Mouse (Mus musculus) embryonic facial prominence, embryonic 11.5 days (tissue): Measurements from ENCODE around the gene Fam199x. TPM values are rescaled to one million over a fixed set of nuclear protein-coding genes. Genes with fewer than 3 reads are reported as not detected.
A peak's percentile ranks its signal among the peaks of the same experiment; 100 is the strongest.

Experiments used
- ATAC-seq: fragments of 200-750 bp; cut with Nextera tagmentation; replicated peaks from 2 replicates; pipeline ENCODE4 v1.8.0; 2017; ENCODE audit warnings: low read depth; ENCODE audit not compliant: insufficient number of reproducible peaks, low FRiP score, low TSS enrichment
- DNase-seq: peaks from one replicate; pipeline ENCODE4 v3.0.0-alpha.2; 2015; ENCODE audit warnings: low spot score
- H3K27ac ChIP-seq: fragments of 300-500 bp; sonication (generic); replicated peaks from 2 replicates; pipeline ENCODE4 v1.5.1; 2014; ENCODE audit warnings: mild to moderate bottlenecking, low read depth, low read length, control low read depth
- H3K27me3 ChIP-seq: fragments of 300-500 bp; sonication (generic); 2 replicates; pipeline ENCODE4 v1.6.1; 2014; ENCODE audit warnings: mild to moderate bottlenecking, low read length, moderate library complexity, mixed read lengths; ENCODE audit not compliant: control insufficient read depth, insufficient read depth
- H3K36me3 ChIP-seq: fragments of 300-500 bp; sonication (generic); replicated peaks from 2 replicates; pipeline ENCODE4 v1.6.1; 2014; ENCODE audit warnings: low read depth, mild to moderate bottlenecking, low read length, moderate library complexity, mixed read lengths; ENCODE audit not compliant: control insufficient read depth, insufficient read depth
- H3K4me1 ChIP-seq: fragments of 300-500 bp; sonication (generic); 2 replicates; pipeline ENCODE4 v1.6.1; 2014; ENCODE audit warnings: low read length, mixed read lengths; ENCODE audit not compliant: control insufficient read depth, insufficient read depth
- H3K4me2 ChIP-seq: fragments of 300-500 bp; sonication (generic); 2 replicates; pipeline ENCODE4 v1.6.1; 2014; ENCODE audit warnings: low read depth, mild to moderate bottlenecking, control low read depth, low read length, moderate library complexity
- H3K4me3 ChIP-seq: fragments of 300-500 bp; sonication (generic); 2 replicates; pipeline ENCODE4 v1.5.1; 2014; ENCODE audit warnings: low read depth, low read length, control low read depth
- H3K9ac ChIP-seq: fragments of 300-500 bp; sonication (generic); replicated peaks from 2 replicates; pipeline ENCODE4 v1.6.1; 2014; ENCODE audit warnings: mild to moderate bottlenecking, control low read depth, low read length
- H3K9me3 ChIP-seq: fragments of 300-500 bp; sonication (generic); replicated peaks from 2 replicates; pipeline ENCODE4 v1.6.1; 2016; ENCODE audit warnings: mild to moderate bottlenecking, low read length, inconsistent platforms, mixed read lengths; ENCODE audit not compliant: control insufficient read depth
- WGBS: fragments of 180-500 bp; shearing (Covaris S2); extraction: QIAGEN DNeasy Blood & Tissue Kit; methylation state at CpG from one replicate; pipeline ENCODE4 v1.1.7; 2014; 5-methylcytosine and 5-hydroxymethylcytosine counted together
- polyA plus RNA-seq: library from polyadenylated mRNA; unstranded; fragments of >200 nt; fragmentation: Nextera tagmentation; extraction: Ambion mirVana; gene quantifications from 2 replicates; pipeline ENCODE4 v1.2.1, GENCODE M21; 2014

Fam199x gene
- polyA plus RNA-seq, 1 experiment from 2014 or later, result 16.6 TPM

- Histone ChIP-seq H3K4me2 (peak within 1 kb of the TSS; percentile 37), H3K27me3 (no peaks in the 10 kb centered on the region), H3K4me1 (no peaks in the 10 kb centered on the region), H3K27ac (no peak within 1 kb of the TSS), H3K36me3 (no peaks in the 10 kb centered on the region), H3K4me3 (peak within 1 kb of the TSS; percentile 47), H3K9ac (peak within 1 kb of the TSS; percentile 70), H3K9me3 (no peaks in the 10 kb centered on the region)
- 14% methylated on average over 31 of the region's 31 CpGs for WGBS
- DNase-seq, result peak; percentile 91
- peak; percentile 91 for ATAC-seq
These were observed 11.4 kb upstream of the Fam199x start, which contains the start of gene Slc25a53 for GRCm38 (mm10) chrX:137038000-137038483. Gene Slc25a53 (minus strand): TSS chrX:137038302.

- ATAC-seq (no peak; the same call in 1 of the 2 replicates), DNase-seq (no peak)
- Histone ChIP-seq H3K36me3 (no peaks in the 10 kb centered on the region), H3K4me3 (peak overlapping the region; percentile 47), H3K4me1 (no peaks in the 10 kb centered on the region), H3K27me3 (no peaks in the 10 kb centered on the region), H3K9me3 (no peaks in the 10 kb centered on the region), H3K4me2 (no peak overlapping the region), H3K9ac (peak overlapping the region; percentile 5), H3K27ac (no peak overlapping the region)
- WGBS, result 47% methylated on average over 7 of the region's 7 CpGs
These were observed 10.9 kb upstream of the Fam199x start for GRCm38 (mm10) chrX:137038502-137038901.

- Histone ChIP-seq H3K9me3 (no peaks in the 10 kb centered on the region), H3K4me3 (peak overlapping the region; percentile 63), H3K27me3 (0 out of 2 replicates have a peak, but pooled peaks cover 2% of the 10 kb centered on the region), H3K9ac (no peak overlapping the region), H3K27ac (no peak overlapping the region), H3K4me2 (peak overlapping the region; percentile 50; the same call in 1 of the 2 replicates), H3K4me1 (no peaks in the 10 kb centered on the region), H3K36me3 (no peaks in the 10 kb centered on the region)
- ATAC-seq (no peak; the same call in 1 of the 2 replicates), DNase-seq (peak; percentile 1)
- WGBS, result 27% methylated on average over 10 of the region's 11 CpGs
These were observed 352 bp upstream of the Fam199x start for GRCm38 (mm10) chrX:137049060-137049424.

GRCm38 (mm10) chrX:137063202-137063601, 13.8 kb downstream of the Fam199x start:
- no peak for DNase-seq
- Histone ChIP-seq H3K27me3 (no peaks in the 10 kb centered on the region), H3K9ac (no peak overlapping the region), H3K9me3 (no peaks in the 10 kb centered on the region), H3K36me3 (no peaks in the 10 kb centered on the region), H3K4me2 (no peak overlapping the region), H3K27ac (no peak overlapping the region), H3K4me1 (no peaks in the 10 kb centered on the region), H3K4me3 (no peak overlapping the region)
- 89% methylated on average over 9 of the region's 9 CpGs for WGBS
- no peak for ATAC-seq

- H3K27ac ChIP-seq, result no peak overlapping the region
- DNase-seq, result no peak
- no peak overlapping the region for H3K4me2 ChIP-seq
- no peak overlapping the region for H3K4me3 ChIP-seq
- H3K9me3 ChIP-seq, result no peaks in the 10 kb centered on the region
- no peak overlapping the region for H3K9ac ChIP-seq
- H3K36me3 ChIP-seq, result no peaks in the 10 kb centered on the region
- ATAC-seq, result no peak
- WGBS, result 20% methylated on average over 25 of the region's 25 CpGs
- H3K4me1 ChIP-seq, result no peaks in the 10 kb centered on the region
- H3K27me3 ChIP-seq, result peaks cover 28% of the 10 kb centered on the region
These were observed 55.1 kb downstream of the Fam199x start for GRCm38 (mm10) chrX:137104531-137104930.

GRCm38 (mm10) chrX:137106498-137106897, 57.1 kb downstream of the Fam199x start:
- Histone ChIP-seq H3K9me3 (no peaks in the 10 kb centered on the region), H3K4me3 (no peak overlapping the region), H3K4me2 (no peak overlapping the region), H3K27ac (no peak overlapping the region), H3K9ac (no peak overlapping the region), H3K4me1 (no peaks in the 10 kb centered on the region), H3K27me3 (peaks cover 23% of the 10 kb centered on the region), H3K36me3 (no peaks in the 10 kb centered on the region)
- DNase-seq (no peak), ATAC-seq (no peak)
- 9% methylated on average over 13 of the region's 13 CpGs for WGBS

- 0 out of 2 replicates have a peak overlapping the region, but pooled peaks have one; percentile 3 for H3K4me3 ChIP-seq
- DNase-seq, result peak; percentile 80
- H3K9me3 ChIP-seq, result no peaks in the 10 kb centered on the region
- no peaks in the 10 kb centered on the region for H3K36me3 ChIP-seq
- 12% methylated on average over 40 of the region's 40 CpGs for WGBS
- H3K27me3 ChIP-seq, result peaks cover 46% of the 10 kb centered on the region
- no peak overlapping the region; the same call in 1 of the 2 replicates for H3K4me2 ChIP-seq
- ATAC-seq, result 0 out of 2 replicates have a peak, but pooled peaks have one; percentile 62
- H3K4me1 ChIP-seq, result no peaks in the 10 kb centered on the region
- H3K9ac ChIP-seq, result no peak overlapping the region
- H3K27ac ChIP-seq, result no peak overlapping the region
These were observed 68.8 kb downstream of the Fam199x start for GRCm38 (mm10) chrX:137118097-137118746.

GRCm38 (mm10) chrX:137119675-137120423, 70.5 kb downstream of the Fam199x start:
- no peak for DNase-seq
- ATAC-seq, result no peak
- H3K4me2 ChIP-seq, result no peak overlapping the region
- no peak overlapping the region for H3K27ac ChIP-seq
- H3K27me3 ChIP-seq, result peaks cover 42% of the 10 kb centered on the region
- no peaks in the 10 kb centered on the region for H3K9me3 ChIP-seq
- H3K4me3 ChIP-seq, result no peak overlapping the region
- WGBS, result 19% methylated on average over 52 of the region's 52 CpGs
- H3K4me1 ChIP-seq, result no peaks in the 10 kb centered on the region
- H3K9ac ChIP-seq, result no peak overlapping the region
- H3K36me3 ChIP-seq, result no peaks in the 10 kb centered on the region
